Mouse (Mus musculus): ENCODE measurements around the gene Sinhcaf.
A peak's percentile ranks its signal among the peaks of the same experiment; 100 is the strongest.
"Not testable (repeated sequence)": the region's sequence is repeated elsewhere in the genome, so short reads cannot be mapped to it uniquely, and the experiment has no call there.

The Sinhcaf gene

GRCm38 (mm10) chr6:148946409-148946742 is at the start of gene Sinhcaf:
Sinhcaf (minus strand) TSS chr6:148946467.
- DNase-seq (ENCODE audit: low read depth, low spot score) = peak; percentile 99

- no peak for DNase-seq (ENCODE audit: low read depth, low spot score)
Observed at GRCm38 (mm10) chr6:148994327-148994999, 48.2 kb upstream of the Sinhcaf start.

- DNase-seq (ENCODE audit: low read depth, low spot score) = no peak
Observed at GRCm38 (mm10) chr6:148993117-148994077, 47.1 kb upstream of the Sinhcaf start.

GRCm38 (mm10) chr6:148992373-148993116 is 46.3 kb upstream of the Sinhcaf start:
- no peak for DNase-seq (ENCODE audit: low read depth, low spot score)

- no peak for DNase-seq (ENCODE audit: low read depth, low spot score)
Observed at GRCm38 (mm10) chr6:148991660-148992372, 45.5 kb upstream of the Sinhcaf start.

GRCm38 (mm10) chr6:148989792-148990491 is 43.7 kb upstream of the Sinhcaf start:
- not testable (repeated sequence) for DNase-seq (ENCODE audit: low read depth, low spot score)

- no peak for DNase-seq (ENCODE audit: low read depth, low spot score)
Observed at GRCm38 (mm10) chr6:148986003-148986402, 39.7 kb upstream of the Sinhcaf start.

GRCm38 (mm10) chr6:148980495-148980894 is 34.2 kb upstream of the Sinhcaf start:
- no peak for DNase-seq (ENCODE audit: low read depth, low spot score)

GRCm38 (mm10) chr6:148975096-148975495 is 28.8 kb upstream of the Sinhcaf start:
- DNase-seq (ENCODE audit: low read depth, low spot score) = no peak

- DNase-seq (ENCODE audit: low read depth, low spot score) = no peak
Observed at GRCm38 (mm10) chr6:148972891-148973290, 26.6 kb upstream of the Sinhcaf start.

GRCm38 (mm10) chr6:148972059-148972848 is 26.0 kb upstream of the Sinhcaf start:
- DNase-seq (ENCODE audit: low read depth, low spot score) = no peak

GRCm38 (mm10) chr6:148971385-148971940 is 25.2 kb upstream of the Sinhcaf start:
- no peak for DNase-seq (ENCODE audit: low read depth, low spot score)

GRCm38 (mm10) chr6:148961285-148961684 is 15.0 kb upstream of the Sinhcaf start:
- peak; percentile 21 for DNase-seq (ENCODE audit: low read depth, low spot score)

GRCm38 (mm10) chr6:148959540-148960238 is 13.4 kb upstream of the Sinhcaf start:
- no peak for DNase-seq (ENCODE audit: low read depth, low spot score)

GRCm38 (mm10) chr6:148958712-148959111 is 12.4 kb upstream of the Sinhcaf start:
- DNase-seq (ENCODE audit: low read depth, low spot score) = no peak

GRCm38 (mm10) chr6:148957046-148957445 is 10.8 kb upstream of the Sinhcaf start:
- no peak for DNase-seq (ENCODE audit: low read depth, low spot score)

- DNase-seq (ENCODE audit: low read depth, low spot score) = no peak
Observed at GRCm38 (mm10) chr6:148955641-148956420, 9.6 kb upstream of the Sinhcaf start.

GRCm38 (mm10) chr6:148946881-148947405 is 676 bp upstream of the Sinhcaf start:
- no peak for DNase-seq (ENCODE audit: low read depth, low spot score)
